Mouse (Mus musculus) fat pad, adult 2 months (tissue): ENCODE data around the gene Sncb.
"Not testable (repeated sequence)": the region's sequence is repeated elsewhere in the genome, so short reads cannot be mapped to it uniquely, and the experiment has no call there.

Experiments used
- DNase-seq: peaks from one replicate; pipeline ENCODE4 v3.0.0-alpha.2; 2011; ENCODE audit warnings: low read depth, low spot score; ENCODE audit errors: extremely low read depth

Gene Sncb

DNA sequence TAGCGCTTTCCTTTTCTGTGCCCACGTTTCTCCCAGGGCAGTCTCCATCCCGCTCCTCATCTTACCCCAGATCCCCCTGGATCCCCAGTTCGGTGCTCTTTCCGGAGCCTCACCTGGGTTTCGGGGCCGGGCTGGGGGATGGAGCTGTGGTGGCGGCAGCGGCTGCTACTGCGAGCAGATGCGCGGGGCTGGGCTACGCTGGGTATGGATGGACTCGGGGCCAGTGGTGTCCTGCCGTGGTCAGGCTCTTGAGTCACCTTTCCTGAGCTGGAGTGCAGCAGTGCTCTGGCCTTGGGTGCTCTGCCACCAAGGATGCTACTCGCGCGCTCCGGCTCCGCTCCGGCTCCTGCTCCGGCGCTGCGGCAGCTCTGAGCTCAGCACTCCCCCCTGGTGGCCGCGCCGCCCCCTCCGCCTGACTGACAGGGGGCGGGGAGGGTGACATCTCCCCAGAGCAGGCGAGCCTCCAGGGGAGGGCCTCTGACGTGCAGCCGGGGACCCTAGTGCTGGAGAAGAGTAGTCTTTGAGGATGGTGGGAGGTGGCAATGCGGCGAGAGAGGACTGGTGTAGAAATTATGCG lies at the start of gene Sncb:
Sncb (minus strand) TSS at position 404 of the 577 bp plus-strand sequence.
- no peak for DNase-seq

DNA sequence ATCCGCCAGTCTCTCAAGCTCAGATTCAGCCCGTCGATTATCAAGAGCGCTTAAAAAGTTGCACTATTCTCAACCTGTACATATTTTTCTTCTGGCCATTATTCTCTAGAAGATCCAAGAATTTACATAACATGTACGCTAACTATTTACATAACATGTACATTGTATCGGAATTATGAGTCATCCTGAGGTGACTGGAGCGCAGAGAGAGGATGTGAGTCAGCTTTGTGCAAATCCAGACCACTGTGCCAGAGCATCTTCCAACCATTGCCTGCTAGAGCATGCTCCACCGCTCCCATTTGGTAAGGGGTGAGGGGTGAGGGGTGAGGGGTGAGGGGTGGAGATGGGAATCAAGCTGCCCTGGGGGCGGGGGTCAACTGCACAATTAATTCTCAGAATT lies 47.0 kb upstream of the Sncb start:
- DNase-seq = no peak

DNA sequence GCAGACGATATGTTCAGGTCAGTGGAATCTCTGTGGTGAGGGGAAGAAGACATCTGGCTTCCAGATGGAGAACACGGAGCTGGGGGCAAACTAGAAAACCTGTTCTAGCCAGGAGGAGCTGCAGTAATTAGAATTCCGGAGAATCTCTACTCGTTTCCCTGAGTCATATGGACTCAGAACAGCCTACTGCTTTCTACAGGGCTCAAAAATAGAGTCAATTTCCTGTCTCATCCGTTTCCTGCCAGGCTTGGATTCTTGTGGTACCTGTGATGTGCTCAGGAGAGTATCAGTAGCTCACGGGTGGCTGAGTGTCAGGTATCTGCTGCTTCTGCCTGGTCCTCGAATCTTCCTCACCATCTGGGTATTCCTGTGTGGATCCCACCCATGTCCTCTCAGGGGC lies 45.1 kb upstream of the Sncb start:
- DNase-seq = no peak

DNA sequence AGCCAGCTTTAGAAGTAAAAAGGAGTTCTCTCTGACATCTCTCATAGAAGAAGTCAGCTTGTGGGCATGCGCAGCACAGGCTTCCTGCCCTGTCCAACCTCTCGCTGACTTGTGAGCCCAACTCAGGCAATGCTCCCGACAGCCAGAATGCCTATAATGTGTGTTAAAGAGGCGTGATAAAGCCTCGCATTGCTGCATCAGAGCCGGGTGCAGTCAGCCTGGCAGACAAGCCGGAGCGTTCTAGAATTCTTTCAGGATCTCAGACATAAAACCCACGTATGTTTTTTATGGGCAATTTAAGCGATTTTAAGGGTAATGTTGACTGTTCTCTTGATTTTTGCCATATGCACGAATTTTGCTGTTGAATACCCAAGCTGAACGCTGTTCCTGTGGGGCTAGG lies 41.7 kb upstream of the Sncb start:
- no peak for DNase-seq

DNA sequence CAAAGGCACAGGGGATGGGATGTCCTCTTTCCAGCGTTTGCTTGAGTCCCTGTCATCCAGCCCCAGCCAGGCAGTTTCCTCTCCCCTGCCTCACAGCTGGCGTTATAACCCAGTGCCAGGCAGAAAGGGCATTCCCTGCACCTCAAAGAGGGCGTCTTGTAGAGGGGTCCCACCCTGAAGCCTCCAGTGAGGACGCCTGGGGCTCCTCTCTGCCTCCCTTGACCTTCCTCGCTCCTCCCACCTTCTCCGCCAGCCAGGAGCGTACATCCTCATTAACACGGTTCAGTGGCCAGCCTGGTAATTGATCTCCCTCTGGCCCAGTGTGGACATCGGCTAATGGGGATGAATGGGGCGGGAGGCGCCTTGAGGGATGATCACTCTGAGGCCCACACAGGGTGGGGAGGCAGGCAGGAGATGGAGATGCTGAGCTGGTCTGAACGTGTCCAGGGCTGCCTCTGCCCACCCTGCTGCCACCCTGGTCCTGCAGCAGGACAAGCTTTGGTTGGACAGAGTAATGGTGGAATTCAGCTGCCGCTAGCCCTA lies 40.1 kb upstream of the Sncb start:
- DNase-seq = no peak

DNA sequence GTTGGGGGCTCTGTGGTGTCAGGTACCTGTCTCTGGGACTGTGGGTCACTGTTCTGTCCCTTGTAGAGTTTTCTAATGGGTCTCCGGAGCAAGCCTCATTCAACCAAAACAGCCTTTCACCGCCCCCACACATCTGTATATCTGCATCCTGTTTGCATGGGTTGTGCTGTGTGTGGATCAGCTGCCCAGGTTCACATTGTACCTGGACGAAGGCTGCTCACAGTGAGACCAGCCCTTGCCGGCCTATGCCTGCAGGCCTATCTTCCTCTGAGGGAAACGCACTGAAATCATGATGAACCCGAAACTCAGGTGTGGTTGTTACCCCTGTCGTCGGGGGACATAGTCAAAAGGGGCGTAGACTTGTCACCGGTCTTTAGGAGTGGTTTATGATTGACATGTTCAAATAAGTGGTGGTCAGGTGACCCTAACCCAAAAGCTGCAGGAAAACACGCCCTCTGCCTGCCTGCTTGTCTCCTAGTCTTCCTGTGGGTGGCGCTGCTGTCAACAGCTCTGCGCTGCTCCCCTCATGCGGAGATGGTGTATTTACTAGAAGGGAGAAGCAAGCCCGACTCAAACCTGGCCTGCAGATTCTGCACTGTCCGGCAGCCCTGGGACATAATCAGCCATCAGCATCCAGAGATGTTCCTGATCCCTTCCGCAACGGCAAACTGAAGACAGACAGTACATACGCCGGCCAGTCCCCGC lies 38.9 kb upstream of the Sncb start:
- no peak for DNase-seq

DNA sequence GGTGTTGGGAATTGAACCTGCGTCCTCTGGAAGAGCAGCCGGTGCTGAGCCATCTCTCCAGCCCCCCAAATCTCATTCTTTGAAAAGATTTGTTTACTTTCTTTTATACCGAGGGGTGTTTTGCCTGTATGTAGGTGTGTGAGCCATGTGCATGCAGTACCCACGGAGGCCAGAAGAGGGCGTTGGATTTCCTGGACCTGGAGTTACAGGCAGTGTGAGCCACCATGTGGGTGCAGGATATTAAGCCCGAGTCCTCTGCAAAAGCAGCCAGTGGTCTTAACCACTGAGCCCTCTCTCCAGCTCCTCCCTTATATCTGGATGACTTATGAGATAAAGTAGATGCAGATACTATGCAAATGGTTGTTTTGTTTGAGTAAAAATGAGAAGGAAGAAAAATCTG lies 36.6 kb upstream of the Sncb start:
- no peak for DNase-seq

DNA sequence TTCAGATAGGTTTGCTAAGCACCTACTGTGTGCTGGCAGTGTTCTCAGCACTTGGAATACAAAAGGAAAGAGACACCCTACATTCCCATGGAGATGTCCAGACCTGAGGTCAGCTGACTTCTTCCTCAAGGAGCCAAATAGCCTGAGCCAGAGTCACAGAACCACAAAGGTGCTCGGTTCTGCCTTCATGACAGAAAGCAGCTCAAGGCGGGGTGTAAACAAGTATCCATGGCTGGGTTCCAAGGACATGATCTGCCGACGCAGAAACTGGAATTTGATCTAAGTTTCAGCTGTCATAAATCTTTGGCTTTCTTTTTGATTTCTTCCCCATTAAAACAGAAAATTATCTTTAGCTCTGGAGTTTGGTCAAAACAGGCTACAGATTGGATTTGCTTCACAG lies 33.8 kb upstream of the Sncb start:
- DNase-seq = no peak

DNA sequence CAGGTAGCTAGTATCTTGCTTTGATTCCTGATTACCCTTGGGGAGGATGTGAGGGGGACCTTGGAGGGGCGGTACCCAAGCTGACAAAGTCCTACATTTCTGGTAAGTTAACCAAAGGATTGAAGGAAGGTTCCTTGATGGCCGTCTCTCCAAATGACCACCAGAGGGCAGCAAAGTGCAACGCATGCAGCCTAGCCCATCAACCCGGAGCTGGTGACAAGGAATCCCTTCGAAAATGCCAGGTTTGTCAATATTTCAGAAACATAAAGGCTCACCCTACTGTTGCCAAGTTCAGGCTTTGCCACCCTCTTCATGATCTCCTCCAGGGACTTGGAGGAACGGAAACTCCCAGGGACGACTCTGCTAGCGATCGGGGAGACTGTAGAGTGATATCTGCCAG lies 33.3 kb upstream of the Sncb start:
- DNase-seq = no peak

DNA sequence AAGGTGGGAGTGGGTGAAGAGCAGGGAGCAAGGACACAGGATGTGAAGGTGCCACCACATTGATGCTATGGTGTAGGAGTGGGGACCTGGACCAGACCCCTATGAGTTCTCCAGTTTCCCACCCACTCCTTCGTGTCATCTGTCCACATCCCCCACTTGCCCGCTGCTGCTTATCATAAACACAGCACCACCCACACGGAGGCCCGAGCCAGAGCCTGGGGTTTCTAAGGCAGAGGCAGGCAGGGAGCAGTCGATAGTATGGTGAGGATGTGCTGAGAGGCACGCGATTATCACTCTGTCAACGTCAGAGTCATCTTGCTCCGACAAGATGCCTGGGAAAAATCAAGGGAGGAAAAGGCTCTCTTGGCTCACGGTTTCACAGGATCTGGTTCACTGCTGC lies 32.3 kb upstream of the Sncb start:
- no peak for DNase-seq

DNA sequence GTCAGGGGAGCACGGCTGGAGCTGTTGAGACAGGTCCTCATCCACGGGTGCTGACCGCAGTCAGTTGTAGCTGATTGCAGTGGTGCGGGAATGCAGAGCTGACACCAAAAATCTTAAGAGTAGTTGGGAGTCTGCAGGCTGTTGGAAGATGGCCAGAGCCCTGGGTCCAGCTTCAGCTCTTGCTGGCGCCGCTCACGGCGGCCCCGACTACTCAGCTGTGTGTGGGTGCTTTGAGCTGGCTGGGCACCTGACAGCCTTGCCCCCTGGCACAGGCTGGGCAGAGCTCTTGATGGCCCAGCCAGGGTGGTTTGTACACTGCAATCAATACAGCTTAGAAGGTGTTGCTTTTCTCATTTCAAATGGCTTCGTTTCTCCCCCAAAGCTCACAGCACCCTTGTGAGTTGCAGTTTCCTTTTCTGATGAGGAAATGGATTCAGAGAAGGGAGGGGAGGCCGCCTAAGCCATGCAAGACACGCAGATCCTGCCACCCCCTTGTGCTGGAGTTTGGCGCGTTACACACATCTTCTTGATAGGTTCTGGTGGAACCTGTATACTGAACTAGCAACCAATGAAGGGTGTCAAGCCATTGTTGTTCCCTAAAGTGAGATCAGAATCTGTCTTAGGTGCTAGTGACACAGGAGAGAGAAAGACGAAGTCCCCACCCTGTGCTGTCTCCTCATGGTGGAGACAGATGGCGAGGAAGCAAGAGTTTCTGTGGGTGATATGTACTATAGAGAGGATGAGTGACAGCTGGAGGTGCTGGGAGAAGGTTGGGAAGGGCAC lies 31.7 kb upstream of the Sncb start:
- DNase-seq = no peak

DNA sequence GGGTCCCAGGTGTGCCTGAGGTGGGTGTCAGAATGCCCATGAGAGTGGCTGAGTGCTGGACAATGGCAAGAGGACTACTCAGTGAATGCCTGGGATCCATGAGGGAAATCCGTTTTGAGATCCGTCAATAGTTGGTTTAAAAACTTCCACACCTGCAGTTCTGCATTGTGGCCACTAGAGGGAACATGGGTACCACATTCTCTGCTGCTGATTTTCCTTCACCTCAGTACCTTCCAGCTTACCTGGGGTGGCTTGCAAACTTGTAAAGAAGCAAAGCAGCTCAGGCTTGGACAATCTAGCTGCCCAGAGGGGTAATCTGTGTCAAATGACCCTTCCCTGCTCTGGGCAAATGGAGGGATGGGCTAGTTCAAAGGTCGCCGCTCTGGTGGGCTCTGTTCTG lies 31.0 kb upstream of the Sncb start:
- DNase-seq = no peak

DNA sequence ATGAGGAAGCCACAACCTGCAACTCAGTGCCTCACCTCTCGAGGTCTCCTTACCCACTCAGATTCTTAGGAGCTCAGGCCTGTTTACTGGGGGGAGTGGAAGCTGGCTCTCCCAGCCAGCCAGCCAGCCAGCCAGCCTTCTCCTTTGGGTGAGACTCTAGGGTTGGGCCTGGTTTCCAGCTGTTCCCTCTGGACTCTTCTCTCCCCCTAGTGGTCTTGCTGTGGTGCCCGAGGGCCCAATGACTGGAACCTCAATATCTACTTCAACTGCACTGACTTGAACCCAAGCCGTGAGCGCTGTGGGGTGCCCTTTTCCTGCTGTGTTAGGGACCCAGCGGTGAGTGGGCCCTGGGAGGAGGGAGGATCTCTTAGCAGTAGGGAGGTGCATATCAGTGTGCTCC lies 28.4 kb upstream of the Sncb start:
- no peak for DNase-seq

DNA sequence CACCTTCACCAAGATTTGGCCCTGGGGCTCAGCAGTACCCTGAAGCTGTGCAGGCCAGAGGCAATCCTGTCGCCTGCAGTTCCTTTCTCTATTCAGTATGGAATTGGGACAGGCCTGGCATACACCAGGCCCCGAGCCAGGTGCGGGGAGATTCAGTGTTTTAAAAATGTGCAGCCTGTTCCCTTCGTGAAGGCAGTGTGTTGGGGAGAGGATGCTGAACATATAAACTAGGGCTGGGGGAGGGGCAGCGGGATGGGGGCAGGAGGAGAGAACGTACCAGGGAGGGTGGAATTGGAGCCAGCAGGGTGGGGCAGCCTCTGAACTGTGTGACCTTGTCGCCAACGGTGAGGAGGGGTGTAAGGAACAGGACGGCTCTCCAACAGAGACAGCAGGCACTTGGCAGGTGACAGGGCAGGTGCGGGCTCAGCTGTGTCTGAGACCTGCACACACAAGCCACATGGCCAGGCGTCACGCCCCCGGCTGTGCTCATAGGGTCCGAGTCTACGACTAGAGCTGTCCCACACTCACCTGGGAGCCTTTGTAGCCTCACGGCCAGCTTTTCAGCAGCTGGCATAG lies 27.7 kb upstream of the Sncb start:
- no peak for DNase-seq

DNA sequence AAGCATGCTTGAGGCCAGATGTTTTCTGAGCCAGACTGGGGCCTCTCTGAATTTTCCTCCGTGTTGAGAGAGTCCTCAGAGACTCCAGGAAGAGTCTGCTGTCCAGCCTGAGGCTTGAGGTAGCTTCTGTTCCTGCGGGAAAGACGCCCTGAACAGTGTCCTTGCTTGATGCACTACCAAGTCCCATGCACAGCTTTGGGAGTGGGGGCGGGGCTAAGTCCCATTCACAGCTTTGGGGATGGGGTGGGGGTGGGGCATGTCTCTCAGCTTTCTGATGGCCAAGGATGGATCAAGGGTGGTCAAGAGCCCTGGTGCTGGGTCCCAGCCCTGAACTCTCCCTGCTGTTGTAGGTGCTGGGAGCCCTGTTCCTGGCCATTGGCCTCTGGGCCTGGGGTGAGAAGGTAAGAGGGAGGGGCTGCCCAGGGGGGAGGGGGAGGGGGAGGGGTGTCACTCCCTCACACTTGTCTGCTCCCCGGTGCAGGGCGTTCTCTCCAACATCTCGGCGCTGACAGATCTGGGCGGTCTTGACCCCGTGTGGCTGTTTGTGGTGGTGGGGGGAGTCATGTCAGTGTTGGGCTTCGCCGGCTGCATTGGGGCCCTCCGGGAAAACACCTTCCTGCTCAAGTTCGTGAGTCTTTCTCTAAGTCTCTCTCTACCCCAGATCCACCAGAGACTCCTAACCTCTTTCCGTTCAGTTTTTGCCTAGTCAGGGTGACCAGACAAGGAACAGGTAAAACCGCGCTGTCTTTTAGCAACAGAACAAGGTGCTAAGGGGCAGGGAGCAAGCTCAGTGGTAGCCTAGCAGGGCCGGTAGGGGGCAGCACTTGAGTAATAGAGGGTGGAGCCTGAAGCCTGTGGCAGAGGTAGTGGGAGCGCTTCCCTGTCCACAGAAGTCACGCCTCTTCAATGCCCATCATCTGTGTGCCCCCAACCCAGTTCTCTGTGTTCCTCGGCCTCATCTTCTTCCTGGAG lies 26.1 kb upstream of the Sncb start:
- DNase-seq = no peak

DNA sequence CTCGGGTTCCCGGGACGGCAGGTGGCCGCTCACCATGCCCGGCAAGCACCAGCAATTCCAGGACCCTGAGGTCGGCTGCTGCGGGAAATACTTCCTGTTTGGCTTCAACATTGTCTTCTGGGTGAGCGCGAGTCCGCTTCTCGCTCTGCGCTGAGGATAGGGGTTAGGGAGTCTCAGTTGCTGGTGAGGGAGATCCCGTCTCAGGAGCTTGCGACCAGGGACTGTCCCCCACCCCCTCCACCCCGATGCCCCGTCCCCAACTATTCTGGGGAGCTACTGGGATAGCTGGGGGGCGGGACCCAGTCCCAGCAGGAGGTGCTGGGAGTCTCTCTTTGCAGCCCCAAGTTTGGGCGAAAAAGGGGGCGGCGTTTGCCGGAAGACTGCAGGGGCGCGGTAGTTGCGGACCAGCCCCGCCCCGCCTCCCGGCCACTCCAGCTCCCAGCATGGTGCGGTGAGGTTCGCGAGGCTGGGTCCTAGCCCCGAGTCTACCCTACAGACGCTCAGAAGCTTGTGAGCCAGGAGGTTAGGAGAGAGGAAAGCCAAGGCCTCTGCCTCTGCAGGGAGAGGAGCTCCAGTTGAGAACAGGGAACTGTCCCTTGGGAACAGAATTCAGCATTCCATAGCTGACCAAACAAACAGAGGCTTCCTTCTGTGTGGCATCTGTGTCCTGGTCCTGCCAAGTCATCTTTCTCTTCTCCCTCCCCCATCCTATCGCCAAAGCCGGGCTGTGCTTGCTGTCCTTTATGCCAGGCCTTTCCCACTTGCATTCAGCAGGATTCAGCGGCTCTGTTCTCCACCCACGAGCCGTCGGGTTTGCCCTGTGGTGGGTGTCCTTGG lies 23.4 kb upstream of the Sncb start:
- DNase-seq = no peak

DNA sequence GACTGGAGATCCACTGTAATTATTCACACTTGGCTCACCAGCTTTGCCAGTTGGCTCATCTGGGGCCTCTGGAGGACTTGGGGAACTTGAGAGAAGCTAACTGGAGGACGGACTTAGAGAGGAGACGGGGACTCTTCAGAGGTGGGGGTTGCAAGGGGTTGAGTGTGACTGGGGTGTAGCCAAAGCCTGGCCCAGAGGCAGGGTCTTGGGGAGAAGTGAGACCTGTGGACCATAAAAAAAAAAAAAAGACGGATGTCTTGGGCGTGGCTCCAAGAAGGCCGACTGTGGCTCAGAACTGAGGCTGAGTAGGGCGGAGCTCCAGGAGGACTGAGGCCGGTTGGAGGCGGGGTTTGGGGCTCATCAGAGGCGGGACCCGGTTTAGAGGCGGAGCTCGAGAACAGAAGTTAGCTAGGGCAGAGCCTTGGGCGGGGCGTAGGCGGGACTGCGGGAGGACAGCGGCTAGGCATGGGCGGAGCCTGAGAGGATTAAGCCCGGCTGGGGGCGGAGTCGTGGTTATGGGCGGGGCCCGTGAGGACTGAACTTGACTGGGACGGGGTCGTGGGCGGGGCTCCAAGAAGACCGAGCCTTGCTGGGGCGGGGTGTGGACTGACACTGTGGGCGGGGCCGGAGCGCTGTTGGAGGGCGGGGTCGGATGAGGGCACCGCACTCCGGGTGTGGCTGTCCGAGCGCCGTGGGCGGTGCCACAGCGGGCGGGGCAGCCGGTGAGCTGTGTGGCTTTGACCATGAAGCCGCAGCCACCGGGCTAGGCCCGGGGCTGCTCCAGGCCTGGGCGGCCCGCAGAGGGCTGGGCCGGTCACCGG lies 22.6 kb upstream of the Sncb start, which contains the start of gene Tspan17:
Tspan17 (plus strand) TSS at position 638 of the 821 bp plus-strand sequence.
- DNase-seq = peak; percentile 82

DNA sequence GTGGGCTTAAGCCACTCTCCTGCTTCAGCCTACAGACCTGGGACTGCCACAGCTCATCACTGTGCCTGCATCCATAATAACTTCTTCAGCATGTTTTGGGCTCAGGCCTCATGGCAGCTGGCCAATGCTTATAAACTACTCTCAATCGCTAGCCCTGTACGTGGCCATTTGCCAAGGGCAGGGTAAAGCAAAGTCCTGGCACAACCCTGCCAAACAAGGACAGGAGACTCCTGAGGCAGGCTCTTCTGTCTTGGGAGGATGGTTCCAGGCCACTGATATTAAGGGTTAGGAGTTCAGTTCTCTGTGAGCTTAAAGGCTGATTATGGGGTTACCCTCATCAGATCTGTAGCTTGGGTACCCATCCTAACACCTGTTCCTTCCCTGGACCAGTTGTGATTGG lies 21.2 kb upstream of the Sncb start:
- not testable (repeated sequence) for DNase-seq

DNA sequence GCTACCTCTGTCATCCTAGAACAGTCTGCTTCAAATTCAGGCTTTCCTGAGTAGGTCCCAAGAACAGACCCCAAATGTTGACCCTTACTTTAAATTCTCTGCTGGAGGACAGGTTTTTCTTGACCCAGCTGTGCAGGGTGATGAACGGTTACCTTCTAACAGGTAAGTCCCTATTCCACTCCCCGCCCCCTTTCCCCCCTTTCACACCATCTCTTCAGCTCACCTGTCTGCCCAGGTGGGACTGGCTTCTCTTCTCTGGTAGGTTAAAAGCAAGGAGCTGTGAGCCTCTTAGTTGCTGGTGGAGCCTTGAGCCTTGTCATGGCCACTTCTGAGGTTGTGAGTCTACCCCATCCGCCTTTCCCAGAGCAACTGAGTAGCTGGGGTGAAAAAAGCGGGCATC lies 17.3 kb upstream of the Sncb start, which contains the start of gene Eif4e1b:
Eif4e1b (plus strand) TSS at position 301 of the 400 bp plus-strand sequence.
- no peak for DNase-seq
